ENCODE assay signal across 15 mouse cellular contexts in genomic region chr4:45736215-45736815, GRCm38 (mm10).
DNase-seq lines count a peak whose midpoint lies in the region; ATAC-seq and TF ChIP-seq lines count a peak whose summit lies in the region.
"Had no signal": no experiment of that assay in that cellular context is flagged by ENCODE, and none has a peak within 500 bp of the region (broad histone marks: within the 10 kb centered on the region; RNA-seq: fewer than 3 reads in every experiment).

No protein-coding gene starts in this region.

- ATAC-seq in hindbrain, embryonic 14.5 days (ENCODE audit: low FRiP score), result 0 out of 2 replicates have a peak, but pooled peaks have one; percentile 26
- ATAC-seq in hindbrain, embryonic 11.5 days (ENCODE audit: low FRiP score), result no peak
- ATAC-seq in stomach, embryonic 15.5 days (ENCODE audit: insufficient read depth, low FRiP score, low read depth), result no peak
- no peak for ATAC-seq in stomach, postnatal 0 days (ENCODE audit: low FRiP score, low TSS enrichment)
- ATAC-seq in limb, embryonic 15.5 days (ENCODE audit: insufficient number of reproducible peaks, low FRiP score, low TSS enrichment, low read depth), result no peak; the same call in 1 of the 2 replicates
- ATAC-seq: intestine, embryonic 15.5 days had no signal

- peaks cover 22% of the 10 kb centered on the region for H3K4me1 ChIP-seq in hindbrain, embryonic 14.5 days (replicated peaks; ENCODE audit: control insufficient read depth, insufficient read depth, low read length)
- H3K4me1 ChIP-seq in hindbrain, embryonic 11.5 days (replicated peaks; ENCODE audit: control insufficient read depth, insufficient read depth, low read length), result peaks cover 2% of the 10 kb centered on the region; the same call in 1 of the 2 replicates
- H3K4me1 ChIP-seq in stomach, embryonic 15.5 days, result peaks cover 4% of the 10 kb centered on the region; the same call in 1 of the 2 replicates
- H3K4me1 ChIP-seq in stomach, postnatal 0 days (replicated peaks; ENCODE audit: control insufficient read depth, insufficient read depth), result no peaks in the 10 kb centered on the region
- peaks cover 26% of the 10 kb centered on the region for H3K4me1 ChIP-seq in limb, embryonic 15.5 days
- H3K4me1 ChIP-seq: intestine, embryonic 15.5 days; liver, embryonic 13.5 days had no signal

- peak overlapping the region; percentile 33 for H3K27ac ChIP-seq in hindbrain, embryonic 14.5 days
- H3K27ac ChIP-seq in hindbrain, embryonic 11.5 days (ENCODE audit: low read depth, low read length), result no peak overlapping the region
- peak overlapping the region; percentile 33; the same call in 1 of the 2 replicates for H3K27ac ChIP-seq in stomach, embryonic 15.5 days
- H3K27ac ChIP-seq in stomach, postnatal 0 days (replicated peaks), result no peak overlapping the region
- peak overlapping the region; percentile 47; the same call in 1 of the 2 replicates for H3K27ac ChIP-seq in limb, embryonic 15.5 days
- H3K27ac ChIP-seq: heart, embryonic 15.5 days; intestine, embryonic 15.5 days; liver, embryonic 13.5 days had no signal

- WGBS in hindbrain, embryonic 14.5 days, result 24% methylated on average over 10 of the region's 10 CpGs
- WGBS in hindbrain, embryonic 11.5 days, result 35% methylated on average over 10 of the region's 10 CpGs
- 47% methylated on average over 10 of the region's 10 CpGs for WGBS in stomach, embryonic 15.5 days
- 48% methylated on average over 10 of the region's 10 CpGs for whole genome bisulfite sequencing in stomach, postnatal 0 days
- WGBS in limb, embryonic 15.5 days, result 36% methylated on average over 10 of the region's 10 CpGs

- no peak overlapping the region for H3K9ac ChIP-seq in hindbrain, embryonic 14.5 days
- H3K9ac ChIP-seq in hindbrain, embryonic 11.5 days (ENCODE audit: low read depth, low read length), result no peak overlapping the region
- H3K9ac ChIP-seq in stomach, embryonic 15.5 days, result no peak overlapping the region
- no peak overlapping the region for H3K9ac ChIP-seq in stomach, postnatal 0 days (ENCODE audit: low read length)
- no peak overlapping the region for H3K9ac ChIP-seq in limb, embryonic 15.5 days
- H3K9ac ChIP-seq: heart, embryonic 15.5 days; intestine, embryonic 15.5 days; liver, embryonic 13.5 days had no signal

- no peak overlapping the region for H3K4me3 ChIP-seq in hindbrain, embryonic 14.5 days (replicated peaks; ENCODE audit: low read length)
- no peak overlapping the region for H3K4me3 ChIP-seq in hindbrain, embryonic 11.5 days (ENCODE audit: low read depth, low read length)
- H3K4me3 ChIP-seq in stomach, embryonic 15.5 days (replicated peaks), result no peak overlapping the region
- H3K4me3 ChIP-seq in stomach, postnatal 0 days (ENCODE audit: low read depth, low read length), result no peak overlapping the region
- H3K4me3 ChIP-seq in limb, embryonic 15.5 days, result no peak overlapping the region
- H3K4me3 ChIP-seq: heart, embryonic 15.5 days; intestine, embryonic 15.5 days; liver, embryonic 13.5 days had no signal

- H3K36me3 ChIP-seq in hindbrain, embryonic 14.5 days (replicated peaks; ENCODE audit: control insufficient read depth, insufficient read depth), result no peaks in the 10 kb centered on the region
- H3K36me3 ChIP-seq in hindbrain, embryonic 11.5 days (ENCODE audit: control insufficient read depth, insufficient read depth, low read length), result no peaks in the 10 kb centered on the region
- no peaks in the 10 kb centered on the region for H3K36me3 ChIP-seq in stomach, embryonic 15.5 days
- H3K36me3 ChIP-seq in stomach, postnatal 0 days (ENCODE audit: control insufficient read depth, insufficient read depth, low read length), result no peaks in the 10 kb centered on the region
- no peaks in the 10 kb centered on the region for H3K36me3 ChIP-seq in limb, embryonic 15.5 days
- H3K36me3 ChIP-seq: heart, embryonic 15.5 days; intestine, embryonic 15.5 days; liver, embryonic 13.5 days had no signal

- H3K4me2 ChIP-seq in hindbrain, embryonic 14.5 days (replicated peaks), result no peak overlapping the region
- H3K4me2 ChIP-seq in hindbrain, embryonic 11.5 days (replicated peaks; ENCODE audit: low read depth, low read length), result no peak overlapping the region
- H3K4me2 ChIP-seq in stomach, embryonic 15.5 days, result no peak overlapping the region
- H3K4me2 ChIP-seq in stomach, postnatal 0 days (replicated peaks; ENCODE audit: low read depth), result no peak overlapping the region
- H3K4me2 ChIP-seq in limb, embryonic 15.5 days, result no peak overlapping the region
- H3K4me2 ChIP-seq: heart, embryonic 15.5 days; intestine, embryonic 15.5 days; liver, embryonic 13.5 days had no signal

- H3K27me3 ChIP-seq in hindbrain, embryonic 14.5 days (ENCODE audit: control insufficient read depth, insufficient read depth, low read length), result no peaks in the 10 kb centered on the region; the same call in 1 of the 2 replicates
- no peaks in the 10 kb centered on the region for H3K27me3 ChIP-seq in hindbrain, embryonic 11.5 days (ENCODE audit: control insufficient read depth, insufficient read depth, low read length)
- H3K27me3 ChIP-seq in stomach, embryonic 15.5 days (replicated peaks), result no peaks in the 10 kb centered on the region
- H3K27me3 ChIP-seq in stomach, postnatal 0 days (ENCODE audit: control insufficient read depth, insufficient read depth, low read length), result no peaks in the 10 kb centered on the region
- H3K27me3 ChIP-seq in limb, embryonic 15.5 days, result no peaks in the 10 kb centered on the region
- H3K27me3 ChIP-seq: heart, embryonic 15.5 days; intestine, embryonic 15.5 days had no signal

- DNase-seq in hindbrain, embryonic 14.5 days (ENCODE audit: low spot score), result peak; percentile 50
- no peak for DNase-seq in hindbrain, embryonic 11.5 days (ENCODE audit: low spot score)
- DNase-seq in stomach, postnatal 0 days (ENCODE audit: low spot score), result no peak
- DNase-seq in urinary bladder, adult 18-20 months (ENCODE audit: low spot score in 2 of 2), result no peak
- no peak for DNase-seq in frontal cortex, postnatal 25 days (ENCODE audit: low spot score in 2 of 2)
- no peak for DNase-seq in cerebellum, adult 8-10 months
- DNase-seq: cerebellum, postnatal 25 days; gastrocnemius, postnatal 25 days; kidney, postnatal 14 days; liver, embryonic 13.5 days; thymus, adult 18-20 months had no signal

- no peak for TF ChIP-seq CTCF in stomach, postnatal 0 days (IDR thresholded peaks at IDR 0.05; ENCODE audit: low read depth)

- no peaks in the 10 kb centered on the region for H3K9me3 ChIP-seq in hindbrain, embryonic 14.5 days (ENCODE audit: control insufficient read depth, low read length)
- H3K9me3 ChIP-seq in hindbrain, embryonic 11.5 days (ENCODE audit: control insufficient read depth, low read length), result no peaks in the 10 kb centered on the region
- no peaks in the 10 kb centered on the region for H3K9me3 ChIP-seq in stomach, embryonic 15.5 days
- H3K9me3 ChIP-seq in stomach, postnatal 0 days (ENCODE audit: control insufficient read depth, low read length), result no peaks in the 10 kb centered on the region
- H3K9me3 ChIP-seq in limb, embryonic 15.5 days, result no peaks in the 10 kb centered on the region
- H3K9me3 ChIP-seq: heart, embryonic 15.5 days; intestine, embryonic 15.5 days; liver, embryonic 13.5 days had no signal

- no peak for TF ChIP-seq EP300 in stomach, postnatal 0 days (optimal IDR thresholded peaks at IDR 0.05)

Comparison
In these comparisons a context has a peak if more than half of its experiments do, and no peak if none do; other contexts are left out.
1. H3K27ac ChIP-seq: peak in hindbrain, embryonic 14.5 days (single experiment), stomach, embryonic 15.5 days (single experiment) and limb, embryonic 15.5 days (single experiment); none in hindbrain, embryonic 11.5 days (single experiment) and stomach, postnatal 0 days (single experiment).